Mouse (Mus musculus): Measurements from ENCODE around the gene Anks1b. TPM values are rescaled to one million over a fixed set of nuclear protein-coding genes. Genes with fewer than 3 reads are reported as not detected.

Anks1b gene
- polyA plus RNA-seq, 1 experiment = 0.03 TPM

GRCm38 (mm10) chr10:90842398-90842797, 969.1 kb downstream of the Anks1b start:
- no peaks in the 10 kb centered on the region for H3K36me3 ChIP-seq (ENCODE audit: control insufficient read depth, insufficient read depth, low read length)
- no peak for TF ChIP-seq CTCF (IDR thresholded peaks at IDR 0.05; ENCODE audit: extremely low read depth, insufficient read length, insufficient replicate concordance, low read depth, low read length)
- no peak for TF ChIP-seq POLR2A (IDR thresholded peaks at IDR 0.05; ENCODE audit: low read depth, low read length)
- H3K4me3 ChIP-seq (ENCODE audit: low read depth, low read length) = no peak overlapping the region
- WGBS = 82% methylated on average over 2 of the region's 2 CpGs
- no peaks in the 10 kb centered on the region for H3K4me1 ChIP-seq (ENCODE audit: control insufficient read depth, insufficient read depth, insufficient read length, low read length)
- H3K27me3 ChIP-seq (ENCODE audit: control insufficient read depth, insufficient read depth, low read length) = no peaks in the 10 kb centered on the region
- H3K27ac ChIP-seq (ENCODE audit: insufficient read depth, low read depth, low read length) = no peak overlapping the region

DNA sequence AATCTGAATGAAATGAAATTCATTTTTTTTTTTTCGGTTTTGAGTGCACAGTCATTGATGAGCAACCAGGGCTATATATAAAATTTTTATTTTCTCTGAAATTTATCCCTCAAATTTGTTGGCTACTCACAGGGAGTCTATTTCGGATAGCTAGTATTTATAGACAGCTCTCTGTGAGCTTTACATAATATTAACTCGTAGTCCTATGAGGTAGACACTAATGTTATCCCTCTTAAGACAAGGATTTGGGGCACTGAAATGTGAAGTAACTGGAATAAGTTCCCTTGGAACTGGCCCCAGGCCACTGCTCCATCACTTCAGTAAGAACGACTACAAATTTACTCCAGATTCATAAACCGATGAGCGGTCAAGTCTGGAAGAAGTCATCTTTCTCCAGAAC, 977.8 kb downstream of the Anks1b start:
- Histone ChIP-seq H3K27ac (ENCODE audit: insufficient read depth, low read depth, low read length) (no peak overlapping the region), H3K4me1 (ENCODE audit: control insufficient read depth, insufficient read depth, insufficient read length, low read length) (no peaks in the 10 kb centered on the region), H3K27me3 (ENCODE audit: control insufficient read depth, insufficient read depth, low read length) (no peaks in the 10 kb centered on the region; the same call in 1 of the 2 replicates), H3K4me3 (ENCODE audit: low read depth, low read length) (no peak overlapping the region), H3K36me3 (ENCODE audit: control insufficient read depth, insufficient read depth, low read length) (no peaks in the 10 kb centered on the region)
- 87% methylated on average over 6 of the region's 6 CpGs for WGBS
- TF ChIP-seq CTCF (IDR thresholded peaks at IDR 0.05; ENCODE audit: extremely low read depth, insufficient read length, insufficient replicate concordance, low read depth, low read length) (no peak), POLR2A (IDR thresholded peaks at IDR 0.05; ENCODE audit: low read depth, low read length) (no peak)

- no peak for TF ChIP-seq POLR2A (IDR thresholded peaks at IDR 0.05; ENCODE audit: low read depth, low read length)
- TF ChIP-seq CTCF (IDR thresholded peaks at IDR 0.05; ENCODE audit: extremely low read depth, insufficient read length, insufficient replicate concordance, low read depth, low read length) = no peak
- Histone ChIP-seq H3K27me3 (ENCODE audit: control insufficient read depth, insufficient read depth, low read length) (no peaks in the 10 kb centered on the region; the same call in 1 of the 2 replicates), H3K4me1 (ENCODE audit: control insufficient read depth, insufficient read depth, insufficient read length, low read length) (no peaks in the 10 kb centered on the region), H3K36me3 (ENCODE audit: control insufficient read depth, insufficient read depth, low read length) (no peaks in the 10 kb centered on the region), H3K4me3 (ENCODE audit: low read depth, low read length) (no peak overlapping the region), H3K27ac (ENCODE audit: insufficient read depth, low read depth, low read length) (no peak overlapping the region)
- 66% methylated on average over 11 of the region's 11 CpGs for WGBS
Measured at GRCm38 (mm10) chr10:90851999-90852398, 978.7 kb downstream of the Anks1b start.

DNA sequence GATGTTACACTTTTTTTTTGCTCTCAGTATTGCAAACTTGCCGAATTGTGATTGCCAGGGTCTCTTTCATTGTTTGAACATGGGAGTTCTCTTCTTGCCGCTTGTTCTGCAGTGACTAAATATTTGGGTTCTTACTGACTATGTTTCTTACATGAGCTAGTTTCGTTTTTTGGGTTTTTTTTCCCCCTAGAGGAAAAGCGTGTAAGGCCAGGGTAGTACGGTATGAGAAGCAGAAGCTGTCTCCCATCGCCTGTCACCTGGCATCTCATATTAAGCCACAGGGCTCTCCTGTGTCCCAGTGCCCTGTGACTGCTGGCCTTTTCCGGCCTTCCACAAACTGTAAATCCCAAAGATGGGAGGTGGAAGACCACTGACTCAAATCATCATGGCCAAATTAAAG, 979.1 kb downstream of the Anks1b start:
- Histone ChIP-seq H3K27ac (ENCODE audit: insufficient read depth, low read depth, low read length) (no peak overlapping the region), H3K27me3 (ENCODE audit: control insufficient read depth, insufficient read depth, low read length) (no peaks in the 10 kb centered on the region; the same call in 1 of the 2 replicates), H3K36me3 (ENCODE audit: control insufficient read depth, insufficient read depth, low read length) (no peaks in the 10 kb centered on the region), H3K4me1 (ENCODE audit: control insufficient read depth, insufficient read depth, insufficient read length, low read length) (no peaks in the 10 kb centered on the region), H3K4me3 (ENCODE audit: low read depth, low read length) (no peak overlapping the region)
- 67% methylated on average over 7 of the region's 7 CpGs for WGBS
- TF ChIP-seq POLR2A (IDR thresholded peaks at IDR 0.05; ENCODE audit: low read depth, low read length) = no peak
- no peak for TF ChIP-seq CTCF (IDR thresholded peaks at IDR 0.05; ENCODE audit: extremely low read depth, insufficient read length, insufficient replicate concordance, low read depth, low read length)

GRCm38 (mm10) chr10:90856668-90857067, 983.4 kb downstream of the Anks1b start:
- Histone ChIP-seq H3K4me1 (ENCODE audit: control insufficient read depth, insufficient read depth, insufficient read length, low read length) (no peaks in the 10 kb centered on the region), H3K27ac (ENCODE audit: insufficient read depth, low read depth, low read length) (no peak overlapping the region), H3K36me3 (ENCODE audit: control insufficient read depth, insufficient read depth, low read length) (no peaks in the 10 kb centered on the region), H3K27me3 (ENCODE audit: control insufficient read depth, insufficient read depth, low read length) (no peaks in the 10 kb centered on the region), H3K4me3 (ENCODE audit: low read depth, low read length) (no peak overlapping the region)
- no peak for TF ChIP-seq POLR2A (IDR thresholded peaks at IDR 0.05; ENCODE audit: low read depth, low read length)
- no peak for TF ChIP-seq CTCF (IDR thresholded peaks at IDR 0.05; ENCODE audit: extremely low read depth, insufficient read length, insufficient replicate concordance, low read depth, low read length)
- WGBS = 47% methylated on average over 4 of the region's 4 CpGs

- no peaks in the 10 kb centered on the region for H3K27me3 ChIP-seq (ENCODE audit: control insufficient read depth, insufficient read depth, low read length)
- no peak overlapping the region for H3K27ac ChIP-seq (ENCODE audit: insufficient read depth, low read depth, low read length)
- H3K4me1 ChIP-seq (ENCODE audit: control insufficient read depth, insufficient read depth, insufficient read length, low read length) = no peaks in the 10 kb centered on the region
- WGBS = 76% methylated on average over 19 of the region's 19 CpGs
- TF ChIP-seq POLR2A (IDR thresholded peaks at IDR 0.05; ENCODE audit: low read depth, low read length) (no peak), CTCF (IDR thresholded peaks at IDR 0.05; ENCODE audit: extremely low read depth, insufficient read length, insufficient replicate concordance, low read depth, low read length) (no peak)
- no peak overlapping the region for H3K4me3 ChIP-seq (ENCODE audit: low read depth, low read length)
- H3K36me3 ChIP-seq (ENCODE audit: control insufficient read depth, insufficient read depth, low read length) = no peaks in the 10 kb centered on the region
Measured at GRCm38 (mm10) chr10:90859665-90860523, 986.6 kb downstream of the Anks1b start.

DNA sequence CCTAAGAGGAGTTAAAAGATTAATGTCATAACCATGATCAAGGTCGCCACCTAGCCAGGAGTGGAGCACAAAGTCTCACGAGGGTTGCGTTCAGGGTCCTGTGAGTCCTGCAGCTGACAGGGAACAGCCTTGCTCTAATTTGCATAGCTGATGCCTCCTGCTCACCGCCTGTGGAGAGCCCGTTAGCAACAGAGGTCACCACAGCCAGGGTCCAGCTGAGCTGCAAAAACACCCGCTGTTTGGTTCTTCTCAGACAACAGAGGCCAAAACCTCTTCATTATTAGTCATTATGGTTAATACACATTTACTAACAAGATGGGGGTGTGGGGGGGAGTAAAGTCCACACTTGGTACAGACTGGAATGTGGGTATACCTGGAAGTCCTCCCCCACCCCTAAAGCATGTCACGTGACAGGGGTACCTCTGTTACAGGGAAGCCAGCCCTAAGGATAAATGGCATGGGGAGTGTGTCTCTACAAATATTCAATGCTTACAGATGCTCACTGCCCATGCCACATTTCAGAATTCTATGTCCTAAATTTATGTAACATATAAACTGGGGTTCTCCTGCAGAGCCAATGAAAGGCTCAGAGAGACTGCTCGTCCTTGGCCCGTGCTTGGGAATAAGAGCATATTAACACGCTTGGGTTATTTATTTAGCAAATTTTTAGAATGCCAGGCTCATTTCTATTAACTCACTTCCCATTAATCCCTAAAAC, 990.7 kb downstream of the Anks1b start:
- no peak overlapping the region for H3K27ac ChIP-seq (ENCODE audit: insufficient read depth, low read depth, low read length)
- TF ChIP-seq POLR2A (IDR thresholded peaks at IDR 0.05; ENCODE audit: low read depth, low read length) (no peak), CTCF (IDR thresholded peaks at IDR 0.05; ENCODE audit: extremely low read depth, insufficient read length, insufficient replicate concordance, low read depth, low read length) (no peak)
- 19% methylated on average over 10 of the region's 10 CpGs for WGBS

More for the DNA sequence above, 990.7 kb downstream of the Anks1b start:
- H3K27me3 ChIP-seq (ENCODE audit: control insufficient read depth, insufficient read depth, low read length) = no peaks in the 10 kb centered on the region
- no peak overlapping the region for H3K4me3 ChIP-seq (ENCODE audit: low read depth, low read length)
- no peaks in the 10 kb centered on the region for H3K36me3 ChIP-seq (ENCODE audit: control insufficient read depth, insufficient read depth, low read length)
- no peaks in the 10 kb centered on the region for H3K4me1 ChIP-seq (ENCODE audit: control insufficient read depth, insufficient read depth, insufficient read length, low read length)

Data from small intestine, adult 2 months (tissue).